Mouse (Mus musculus): ENCODE results near the gene Otud3. TPM values are rescaled to one million over a fixed set of nuclear protein-coding genes. Genes with fewer than 3 reads are reported as not detected.
"Not testable (repeated sequence)": the region's sequence is repeated elsewhere in the genome, so short reads cannot be mapped to it uniquely, and the experiment has no call there.

The Otud3 gene
- polyA plus RNA-seq, 1 experiment = 0.41 TPM

DNA sequence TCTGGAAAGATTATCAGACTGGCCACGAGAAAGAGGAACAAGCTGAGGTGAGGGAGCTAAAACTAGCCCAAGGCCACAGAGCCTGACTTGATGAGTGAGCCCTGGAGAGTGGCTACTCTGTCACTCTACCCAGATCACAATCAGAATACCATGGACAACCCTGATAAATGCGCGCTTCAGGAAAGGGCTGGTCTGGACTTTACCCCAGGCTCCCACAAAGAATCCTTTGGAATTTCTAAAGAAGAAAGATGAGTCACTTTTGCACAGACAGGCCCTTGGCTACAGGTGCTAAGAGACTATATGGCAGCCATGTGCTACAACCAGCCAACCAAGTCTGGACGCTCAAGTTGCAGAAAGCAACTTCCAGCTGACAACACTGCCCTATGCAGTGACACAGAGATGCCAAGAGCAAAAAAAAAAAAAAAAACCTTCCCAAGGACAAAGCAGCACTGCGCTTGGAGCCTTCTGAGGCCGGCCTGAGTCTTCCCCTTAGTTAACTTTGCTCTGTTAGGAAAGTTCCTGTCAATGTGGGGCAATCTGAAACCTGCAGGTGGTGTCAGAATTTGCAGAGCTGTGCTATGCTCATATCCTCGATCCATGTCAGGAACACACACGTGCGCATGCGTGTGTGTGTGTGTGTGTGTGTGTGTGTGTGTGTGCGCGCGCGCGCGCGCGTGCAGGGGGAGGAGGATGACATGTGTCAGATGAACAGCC is 8.0 kb downstream of the Otud3 start:
- peaks cover 36% of the 10 kb centered on the region for H3K36me3 ChIP-seq (ENCODE audit: control insufficient read depth)

DNA sequence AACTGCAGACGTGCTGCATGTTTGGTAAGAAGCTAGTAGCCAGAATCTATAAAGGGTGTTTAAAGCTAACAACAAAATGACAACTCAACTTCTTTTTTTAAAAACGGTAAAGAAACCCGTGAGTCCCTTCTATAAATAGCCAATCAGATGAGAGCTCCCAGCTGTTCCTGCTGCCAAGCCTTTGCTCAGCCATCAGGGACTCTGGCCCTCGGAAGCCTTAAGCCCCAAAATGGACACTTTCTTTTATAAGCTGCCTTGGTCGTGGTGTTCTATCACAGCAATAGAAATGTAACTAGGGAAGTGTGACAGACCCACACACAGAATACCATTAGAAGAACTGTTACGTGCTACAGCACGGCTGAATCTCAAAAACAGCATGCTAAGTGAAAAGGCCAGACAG is 14.4 kb downstream of the Otud3 start:
- Histone ChIP-seq H3K27me3 (ENCODE audit: control insufficient read depth) (no peaks in the 10 kb centered on the region), H3K36me3 (ENCODE audit: control insufficient read depth) (peaks cover 40% of the 10 kb centered on the region), H3K4me3 (replicated peaks) (no peak overlapping the region), H3K9me3 (ENCODE audit: control insufficient read depth, low read length) (no peaks in the 10 kb centered on the region), H3K4me1 (ENCODE audit: control insufficient read depth) (no peaks in the 10 kb centered on the region)
- no peak for TF ChIP-seq GATA1 (IDR thresholded peaks at IDR 0.05; ENCODE audit: low read length)

More for the DNA sequence above, 8.0 kb downstream of the Otud3 start:
- Histone ChIP-seq H3K27me3 (ENCODE audit: control insufficient read depth) (no peaks in the 10 kb centered on the region), H3K9me3 (ENCODE audit: control insufficient read depth, low read length) (no peaks in the 10 kb centered on the region), H3K4me1 (ENCODE audit: control insufficient read depth) (peaks cover 8% of the 10 kb centered on the region), H3K4me3 (replicated peaks) (no peak overlapping the region)
- TF ChIP-seq GATA1 (IDR thresholded peaks at IDR 0.05; ENCODE audit: low read length) = no peak
- no peak for TF ChIP-seq TAL1 (IDR thresholded peaks at IDR 0.05; ENCODE audit: low read length)

DNA sequence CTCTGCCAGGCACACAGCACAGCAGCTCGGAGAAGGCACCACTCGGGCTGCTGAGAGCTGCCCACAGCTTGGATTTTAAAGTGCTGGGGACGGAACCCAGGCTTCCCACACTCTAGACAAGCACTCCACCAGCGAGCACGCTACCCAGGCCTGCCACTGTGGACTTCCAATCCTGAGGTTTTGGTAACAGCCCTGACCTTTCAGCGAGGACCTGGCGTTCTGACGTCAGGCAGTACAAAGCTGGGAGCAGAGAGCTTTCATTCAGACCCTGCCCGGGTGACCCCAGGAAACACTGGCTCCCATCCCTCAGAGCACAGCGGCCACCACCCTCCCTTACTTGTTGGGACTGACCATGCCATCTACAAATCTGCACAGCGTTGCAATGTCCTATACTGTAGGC is 20.0 kb downstream of the Otud3 start:
- H3K4me1 ChIP-seq (ENCODE audit: control insufficient read depth); H3K9me3 ChIP-seq (ENCODE audit: control insufficient read depth, low read length); H3K27me3 ChIP-seq (ENCODE audit: control insufficient read depth); H3K4me3 ChIP-seq (replicated peaks): not testable (repeated sequence)
- peaks cover 21% of the 10 kb centered on the region for H3K36me3 ChIP-seq (ENCODE audit: control insufficient read depth)

DNA sequence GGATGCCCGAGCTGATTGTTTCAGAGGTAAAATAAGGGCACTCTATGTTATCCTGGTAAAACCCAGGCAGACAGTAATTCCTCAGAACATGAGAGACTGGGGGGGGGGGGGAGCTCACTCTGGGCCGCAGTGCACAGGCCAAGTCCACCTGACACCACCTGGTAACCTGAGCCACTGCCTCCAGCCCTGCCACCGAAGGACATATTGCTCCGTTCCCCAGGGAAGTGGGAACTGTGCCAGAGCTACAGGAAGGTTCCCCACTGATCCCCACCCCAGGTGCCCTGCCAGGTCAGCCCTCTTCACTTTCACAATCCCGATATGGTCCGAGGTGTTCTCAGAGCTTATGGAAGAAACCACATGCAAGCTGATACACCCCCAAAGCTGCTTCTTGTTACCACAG is 21.1 kb downstream of the Otud3 start:
- H3K4me3 ChIP-seq (replicated peaks) = no peak overlapping the region
- H3K4me1 ChIP-seq (ENCODE audit: control insufficient read depth) = no peaks in the 10 kb centered on the region
- H3K36me3 ChIP-seq (ENCODE audit: control insufficient read depth) = peaks cover 15% of the 10 kb centered on the region
- H3K9me3 ChIP-seq (ENCODE audit: control insufficient read depth, low read length) = no peaks in the 10 kb centered on the region
- TF ChIP-seq TAL1 (IDR thresholded peaks at IDR 0.05; ENCODE audit: low read length) (no peak), GATA1 (IDR thresholded peaks at IDR 0.05; ENCODE audit: low read length) (no peak)
- H3K27me3 ChIP-seq (ENCODE audit: control insufficient read depth) = no peaks in the 10 kb centered on the region

DNA sequence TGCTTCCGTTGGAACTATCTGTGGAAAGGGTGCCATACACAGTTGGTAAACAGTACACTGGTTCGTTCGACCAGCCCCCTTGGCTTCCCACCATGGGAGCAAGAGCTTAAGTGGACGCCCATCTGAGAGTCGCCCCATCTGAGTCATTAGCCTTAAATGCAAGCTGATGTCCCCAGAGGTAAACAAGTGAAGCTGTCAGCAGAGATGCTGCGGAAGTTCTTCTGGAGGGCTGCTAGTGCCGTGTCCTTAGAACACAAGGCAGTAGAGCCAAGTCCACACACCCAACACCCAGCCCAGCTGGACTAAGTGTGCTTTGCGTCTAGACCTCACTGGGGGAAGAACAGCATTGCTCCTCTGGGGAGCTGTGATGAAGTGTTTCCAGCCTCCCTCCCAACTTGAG is 24.1 kb downstream of the Otud3 start:
- H3K36me3 ChIP-seq (ENCODE audit: control insufficient read depth) = no peaks in the 10 kb centered on the region; the same call in none of the 2 replicates
- no peak for TF ChIP-seq TAL1 (IDR thresholded peaks at IDR 0.05; ENCODE audit: low read length)
- TF ChIP-seq GATA1 (IDR thresholded peaks at IDR 0.05; ENCODE audit: low read length) = no peak
- H3K4me3 ChIP-seq (replicated peaks) = no peak overlapping the region
- no peaks in the 10 kb centered on the region for H3K27me3 ChIP-seq (ENCODE audit: control insufficient read depth)
- no peaks in the 10 kb centered on the region for H3K4me1 ChIP-seq (ENCODE audit: control insufficient read depth)
- no peaks in the 10 kb centered on the region for H3K9me3 ChIP-seq (ENCODE audit: control insufficient read depth, low read length)

DNA sequence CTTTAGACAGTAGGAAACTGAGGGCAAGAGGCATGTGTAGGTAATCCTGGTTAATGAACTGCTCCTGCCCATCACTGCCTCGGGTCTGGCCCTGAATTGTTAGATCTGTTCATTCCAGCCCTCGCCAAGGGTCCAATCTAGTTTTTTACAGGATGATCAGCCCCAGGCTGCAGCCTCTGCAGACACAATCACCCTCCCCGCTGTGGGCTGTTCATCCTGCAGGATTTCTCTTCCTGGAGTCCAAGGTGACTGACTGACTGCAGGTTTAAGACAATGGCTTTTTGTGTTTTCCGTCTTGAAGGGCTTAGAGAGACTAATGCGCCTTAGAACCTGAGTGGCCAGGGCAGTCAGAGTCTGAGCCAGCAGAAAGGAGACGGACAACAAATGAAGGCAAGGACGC is 24.6 kb downstream of the Otud3 start:
- H3K36me3 ChIP-seq (ENCODE audit: control insufficient read depth) = no peaks in the 10 kb centered on the region; the same call in 1 of the 2 replicates
- no peak overlapping the region for H3K4me3 ChIP-seq (replicated peaks)
- no peaks in the 10 kb centered on the region for H3K9me3 ChIP-seq (ENCODE audit: control insufficient read depth, low read length)
- H3K4me1 ChIP-seq (ENCODE audit: control insufficient read depth) = no peaks in the 10 kb centered on the region
- TF ChIP-seq GATA1 (IDR thresholded peaks at IDR 0.05; ENCODE audit: low read length) = no peak
- TF ChIP-seq TAL1 (IDR thresholded peaks at IDR 0.05; ENCODE audit: low read length) = no peak
- H3K27me3 ChIP-seq (ENCODE audit: control insufficient read depth) = no peaks in the 10 kb centered on the region

DNA sequence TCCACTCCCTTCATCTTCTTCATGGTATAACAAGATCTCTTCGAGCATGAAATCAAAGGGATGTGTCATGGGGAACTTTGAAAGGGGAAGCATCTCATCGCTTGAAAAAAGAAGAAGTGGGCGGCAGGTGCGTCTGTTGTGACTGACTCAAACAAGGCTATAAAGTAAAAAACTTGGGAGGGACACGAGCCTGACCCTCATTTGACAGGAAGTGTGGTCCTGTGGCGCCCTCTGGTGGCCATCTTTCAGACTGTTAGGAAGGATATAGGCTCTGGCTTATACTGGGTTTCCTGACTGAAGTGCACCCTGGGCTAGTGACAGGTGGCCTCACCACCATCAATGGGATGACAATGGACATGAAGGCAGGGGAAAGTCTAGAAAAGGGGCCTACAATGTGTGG is 29.5 kb downstream of the Otud3 start:
- H3K4me1 ChIP-seq (ENCODE audit: control insufficient read depth) = no peaks in the 10 kb centered on the region
- no peaks in the 10 kb centered on the region for H3K9me3 ChIP-seq (ENCODE audit: control insufficient read depth, low read length)
- H3K36me3 ChIP-seq (ENCODE audit: control insufficient read depth) = no peaks in the 10 kb centered on the region
- no peak overlapping the region for H3K4me3 ChIP-seq (replicated peaks)
- no peak for TF ChIP-seq GATA1 (IDR thresholded peaks at IDR 0.05; ENCODE audit: low read length)
- TF ChIP-seq TAL1 (IDR thresholded peaks at IDR 0.05; ENCODE audit: low read length) = no peak
- no peaks in the 10 kb centered on the region; the same call in 1 of the 2 replicates for H3K27me3 ChIP-seq (ENCODE audit: control insufficient read depth)

DNA sequence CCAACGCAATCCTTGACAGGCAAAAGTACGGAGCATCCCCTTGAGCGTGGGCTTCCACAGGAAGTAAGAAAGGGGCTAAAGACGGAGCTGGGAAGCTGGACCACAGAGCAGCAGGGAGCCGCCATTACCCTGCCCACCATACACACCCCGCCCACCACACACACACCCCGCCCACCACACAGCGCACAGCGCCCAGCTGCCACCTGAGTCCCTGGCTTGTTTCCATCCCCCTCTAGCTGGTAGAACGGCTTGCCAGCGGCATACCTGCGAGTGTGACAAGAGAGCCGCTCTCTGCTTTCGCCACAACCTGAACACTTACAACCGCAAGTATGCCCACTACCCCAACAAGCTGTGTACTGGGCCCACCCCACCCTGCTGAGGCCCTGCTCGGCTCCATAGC is 31.6 kb downstream of the Otud3 start:
- no peaks in the 10 kb centered on the region; the same call in 1 of the 2 replicates for H3K27me3 ChIP-seq (ENCODE audit: control insufficient read depth)
- no peak for TF ChIP-seq TAL1 (IDR thresholded peaks at IDR 0.05; ENCODE audit: low read length)
- no peak for TF ChIP-seq GATA1 (IDR thresholded peaks at IDR 0.05; ENCODE audit: low read length)
- no peaks in the 10 kb centered on the region for H3K4me1 ChIP-seq (ENCODE audit: control insufficient read depth)
- H3K9me3 ChIP-seq (ENCODE audit: control insufficient read depth, low read length) = no peaks in the 10 kb centered on the region
- H3K36me3 ChIP-seq (ENCODE audit: control insufficient read depth) = no peaks in the 10 kb centered on the region
- no peak overlapping the region for H3K4me3 ChIP-seq (replicated peaks)

DNA sequence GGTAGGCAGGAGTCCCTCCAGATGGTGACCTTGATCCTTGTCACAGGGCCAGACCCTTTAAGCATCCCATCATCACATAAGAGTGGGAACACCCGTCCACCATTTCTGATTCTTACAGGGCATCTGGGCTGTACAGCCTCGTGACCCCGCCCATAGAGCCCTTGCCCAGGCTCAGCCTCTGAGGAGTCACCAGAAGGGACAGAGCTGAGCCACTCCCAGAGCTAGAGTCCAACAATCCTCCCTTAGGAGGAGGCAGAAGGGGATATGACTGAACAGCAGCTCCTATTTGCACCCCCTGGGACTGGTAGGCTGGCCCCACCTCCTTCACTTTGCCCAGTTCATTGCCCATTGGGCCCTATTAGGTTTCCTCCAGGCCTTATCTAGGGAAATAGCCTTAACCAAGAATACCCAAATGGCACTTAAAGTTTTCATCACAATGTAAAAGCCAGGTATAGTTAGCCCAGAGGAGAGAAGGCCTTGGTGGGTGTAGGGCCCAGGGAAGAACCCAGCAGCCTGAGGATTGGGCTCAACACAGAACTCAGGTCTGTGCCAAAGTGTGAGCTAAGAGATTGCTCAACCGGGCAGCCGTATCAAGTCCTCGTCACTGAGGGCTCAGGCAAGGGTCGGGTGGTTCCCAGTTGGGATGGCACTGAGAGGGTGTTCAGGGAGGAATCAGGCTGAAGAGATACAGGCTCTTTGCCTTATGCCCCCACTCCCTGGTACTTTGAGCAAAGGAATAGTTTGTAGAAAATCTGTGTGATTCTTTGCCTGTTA is 32.7 kb downstream of the Otud3 start:
- no peaks in the 10 kb centered on the region for H3K4me1 ChIP-seq (ENCODE audit: control insufficient read depth)
- TF ChIP-seq GATA1 (IDR thresholded peaks at IDR 0.05; ENCODE audit: low read length) (no peak), TAL1 (IDR thresholded peaks at IDR 0.05; ENCODE audit: low read length) (no peak)
- H3K27me3 ChIP-seq (ENCODE audit: control insufficient read depth) = no peaks in the 10 kb centered on the region; the same call in 1 of the 2 replicates
- no peaks in the 10 kb centered on the region for H3K9me3 ChIP-seq (ENCODE audit: control insufficient read depth, low read length)
- no peak overlapping the region for H3K4me3 ChIP-seq (replicated peaks)
- no peaks in the 10 kb centered on the region for H3K36me3 ChIP-seq (ENCODE audit: control insufficient read depth)

Data from erythroblast, embryonic 14.5 days (primary cell).